Mouse (Mus musculus) forebrain, postnatal 0 days (tissue): ENCODE measurements at regions not wholly inside any gene's neighbourhood (a gene's known extent, or its start where the extent isn't known, plus 50 kb on each side); places are given as distances from the start of the nearest gene placed in this dataset.

Experiments
- ATAC-seq: fragments of 200-750 bp; cut with Nextera tagmentation; 2 replicates; pipeline ENCODE4 v1.8.0; 2017; ENCODE audit warnings: mild to moderate bottlenecking, moderate library complexity
- DNase-seq: peaks from one replicate; pipeline ENCODE4 v3.0.0-alpha.2; 2015
- H3K27ac ChIP-seq: fragments of 300-500 bp; sonication (generic); 2 replicates; pipeline ENCODE4 v1.5.1; 2014; ENCODE audit warnings: low read depth, mild to moderate bottlenecking, antibody characterized with exemption, low read length, moderate library complexity, mixed read lengths
- H3K27me3 ChIP-seq: fragments of 300-500 bp; sonication (generic); 2 replicates; pipeline ENCODE4 v1.6.1; 2014; ENCODE audit warnings: mild to moderate bottlenecking, low read length, mixed read lengths; ENCODE audit not compliant: insufficient read depth
- H3K36me3 ChIP-seq: fragments of 300-500 bp; sonication (generic); 2 replicates; pipeline ENCODE4 v1.6.1; 2014; ENCODE audit warnings: mild to moderate bottlenecking, moderate library complexity; ENCODE audit not compliant: insufficient read depth
- H3K4me1 ChIP-seq: fragments of 300-500 bp; sonication (generic); 2 replicates; pipeline ENCODE4 v1.6.1; 2014; ENCODE audit warnings: antibody characterized with exemption; ENCODE audit not compliant: insufficient read depth
- H3K4me2 ChIP-seq: fragments of 300-500 bp; sonication (generic); 2 replicates; pipeline ENCODE4 v1.6.1; 2014; ENCODE audit warnings: low read depth, mild to moderate bottlenecking, moderate library complexity
- H3K4me3 ChIP-seq: fragments of 300-500 bp; sonication (generic); 2 replicates; pipeline ENCODE4 v1.5.1; 2014; ENCODE audit warnings: low read depth, low read length, mixed read lengths
- H3K9ac ChIP-seq: fragments of 300-500 bp; sonication (generic); 2 replicates; pipeline ENCODE4 v1.6.1; 2014; ENCODE audit warnings: mild to moderate bottlenecking
- H3K9me3 ChIP-seq: fragments of 300-500 bp; sonication (generic); 2 replicates; pipeline ENCODE4 v1.6.1; 2016; ENCODE audit warnings: low read length
- CTCF ChIP-seq: sonication (generic); IDR thresholded peaks from 2 replicates; pipeline ENCODE4 v1.5.1; 2016; ENCODE audit warnings: antibody characterized with exemption, control low read depth, low read depth
- WGBS: fragments of 180-500 bp; shearing (Covaris S2); extraction: QIAGEN DNeasy Blood & Tissue Kit; methylation state at CpG from one replicate; pipeline ENCODE4 v1.1.7; 2014; 5-methylcytosine and 5-hydroxymethylcytosine counted together

- ATAC-seq (no peak), DNase-seq (no peak)
- no peak for TF ChIP-seq CTCF
- Histone ChIP-seq H3K9ac (no peak overlapping the region), H3K9me3 (no peaks in the 10 kb centered on the region), H3K4me2 (no peak overlapping the region), H3K4me1 (no peaks in the 10 kb centered on the region), H3K36me3 (no peaks in the 10 kb centered on the region), H3K4me3 (no peak overlapping the region), H3K27ac (no peak overlapping the region), H3K27me3 (no peaks in the 10 kb centered on the region; the same call in 1 of the 2 replicates)
- WGBS: 85% methylated on average over 3 of the region's 3 CpGs
Measured at GRCm38 (mm10) chr5:39440817-39441216, 314.5 kb downstream of the Hs3st1 start.

DNA sequence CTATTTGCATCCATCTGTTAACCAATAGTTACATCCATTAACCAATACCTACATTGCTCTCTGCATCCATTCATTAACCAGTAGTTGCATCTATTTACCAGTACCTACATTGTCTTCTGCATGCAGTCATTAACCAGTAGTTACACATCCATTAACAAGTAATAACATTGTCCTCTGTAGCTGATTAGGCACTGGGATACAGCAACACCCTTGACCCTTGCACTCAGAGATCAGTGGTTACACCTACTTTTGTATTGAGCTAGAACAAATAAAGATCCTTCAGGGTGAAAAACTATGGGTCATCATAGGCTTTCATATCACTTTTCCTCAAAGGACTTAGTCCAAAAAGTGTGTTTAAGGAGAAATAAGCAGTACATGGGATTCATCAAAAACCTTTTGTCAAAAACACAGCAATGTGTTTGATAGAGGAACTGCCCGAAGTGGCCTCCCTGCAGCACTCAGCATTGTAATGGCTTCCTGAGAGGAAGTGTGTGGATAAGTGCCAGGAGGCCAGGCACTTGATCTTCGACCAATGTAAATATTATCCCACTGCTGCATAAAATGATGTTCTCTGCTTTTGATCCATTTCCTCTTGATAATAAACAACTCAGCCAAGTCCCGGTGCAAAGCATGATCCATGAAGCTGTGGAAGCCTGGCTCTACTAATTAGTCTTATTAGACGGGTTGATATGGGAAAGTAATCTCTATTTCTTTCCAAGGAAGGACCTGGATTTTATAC, 317.6 kb downstream of the Hs3st1 start:
- Histone ChIP-seq H3K4me1 (no peaks in the 10 kb centered on the region), H3K4me2 (no peak overlapping the region), H3K9me3 (no peaks in the 10 kb centered on the region), H3K27me3 (no peaks in the 10 kb centered on the region; the same call in 1 of the 2 replicates), H3K27ac (no peak overlapping the region), H3K9ac (no peak overlapping the region), H3K4me3 (no peak overlapping the region), H3K36me3 (no peaks in the 10 kb centered on the region)
- ATAC-seq (no peak), DNase-seq (no peak)
- no peak for TF ChIP-seq CTCF
- 68% methylated on average over 4 of the region's 4 CpGs for WGBS

DNA sequence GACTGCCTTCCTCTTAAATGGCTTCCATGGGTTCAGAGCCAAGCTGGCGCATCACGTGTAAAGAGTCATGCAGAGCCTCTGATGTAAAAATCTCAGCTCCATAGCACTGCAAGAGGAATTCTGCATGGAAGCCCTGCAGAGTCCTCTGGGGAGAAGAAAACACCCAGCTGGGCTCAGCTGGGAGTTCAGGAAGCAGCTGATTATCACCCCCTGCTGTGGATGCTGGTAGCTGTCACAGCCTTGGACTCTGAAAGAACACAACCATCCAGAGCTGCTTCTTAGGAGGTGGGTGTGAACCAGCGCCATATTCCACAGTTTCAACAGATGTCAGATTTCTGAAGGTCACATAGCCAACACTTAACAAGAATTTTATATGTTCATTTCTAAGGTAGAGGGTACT, 329.2 kb downstream of the Hs3st1 start:
- Histone ChIP-seq H3K27me3 (no peaks in the 10 kb centered on the region), H3K4me3 (no peak overlapping the region), H3K36me3 (no peaks in the 10 kb centered on the region), H3K9me3 (no peaks in the 10 kb centered on the region), H3K27ac (no peak overlapping the region), H3K4me2 (no peak overlapping the region), H3K4me1 (no peaks in the 10 kb centered on the region), H3K9ac (no peak overlapping the region)
- 69% methylated on average over 3 of the region's 3 CpGs for WGBS
- DNase-seq (peak; percentile 4), ATAC-seq (peak; percentile 43; the same call in 1 of the 2 replicates)
- TF ChIP-seq CTCF: no peak

- Histone ChIP-seq H3K36me3 (no peaks in the 10 kb centered on the region), H3K4me3 (no peak overlapping the region), H3K27me3 (no peaks in the 10 kb centered on the region), H3K4me1 (no peaks in the 10 kb centered on the region), H3K4me2 (no peak overlapping the region), H3K27ac (no peak overlapping the region), H3K9me3 (no peaks in the 10 kb centered on the region), H3K9ac (no peak overlapping the region)
- ATAC-seq (no peak), DNase-seq (no peak)
- 29% methylated on average over 9 of the region's 9 CpGs for WGBS
- TF ChIP-seq CTCF: no peak
Measured at GRCm38 (mm10) chr5:39423720-39424119, 331.6 kb downstream of the Hs3st1 start.

DNA sequence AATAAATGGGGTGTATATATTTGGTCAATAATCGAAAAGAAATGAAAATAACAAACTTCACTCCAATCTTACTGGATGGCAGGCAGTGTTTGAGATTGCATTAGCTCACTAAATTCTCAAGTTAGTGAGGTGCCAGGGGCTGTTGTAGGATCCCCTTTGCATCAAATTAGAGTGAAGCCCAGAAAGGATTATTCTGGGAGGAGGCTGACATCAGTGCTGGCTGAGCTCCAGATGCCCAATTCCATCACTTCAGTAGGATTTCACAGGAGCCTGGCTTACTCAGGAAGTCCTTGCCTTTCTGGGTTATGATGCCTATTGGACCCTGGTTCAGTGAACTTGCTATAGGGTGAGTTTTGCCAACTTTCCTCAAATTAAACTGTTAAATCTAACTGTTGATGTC, 336.5 kb downstream of the Hs3st1 start:
- Histone ChIP-seq H3K9me3 (no peaks in the 10 kb centered on the region), H3K36me3 (no peaks in the 10 kb centered on the region), H3K27me3 (no peaks in the 10 kb centered on the region), H3K27ac (no peak overlapping the region), H3K4me3 (no peak overlapping the region), H3K4me2 (no peak overlapping the region), H3K4me1 (no peaks in the 10 kb centered on the region), H3K9ac (no peak overlapping the region)
- 70% methylated on average over 1 of the region's 1 CpGs for WGBS
- DNase-seq (peak; percentile 16), ATAC-seq (no peak)
- TF ChIP-seq CTCF: no peak

DNA sequence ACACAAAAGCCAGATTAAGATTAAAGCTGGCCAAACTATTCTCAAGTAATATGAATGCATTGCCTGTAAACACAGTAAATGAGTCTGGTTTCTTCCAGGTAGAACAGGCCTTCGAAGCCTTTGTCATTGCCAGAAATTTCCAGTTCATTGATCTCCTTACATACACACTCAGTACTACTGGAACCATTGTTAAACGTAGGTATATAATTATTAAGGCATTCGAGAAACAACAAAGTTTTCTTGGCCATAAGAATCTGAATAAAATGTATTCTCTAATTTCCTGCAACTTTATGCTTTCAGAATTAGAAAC, 337.5 kb downstream of the Hs3st1 start:
- Histone ChIP-seq H3K27ac (no peak overlapping the region), H3K9ac (no peak overlapping the region), H3K27me3 (no peaks in the 10 kb centered on the region), H3K4me3 (no peak overlapping the region), H3K4me1 (no peaks in the 10 kb centered on the region), H3K4me2 (no peak overlapping the region), H3K9me3 (no peaks in the 10 kb centered on the region), H3K36me3 (no peaks in the 10 kb centered on the region)
- DNase-seq (no peak), ATAC-seq (0 out of 2 replicates have a peak, but pooled peaks have one; percentile 16)
- no peak for TF ChIP-seq CTCF
- WGBS: 34% methylated on average over 3 of the region's 3 CpGs

- H3K9ac ChIP-seq: no peak overlapping the region
- no peaks in the 10 kb centered on the region for H3K9me3 ChIP-seq
- 21% methylated on average over 11 of the region's 11 CpGs for WGBS
- TF ChIP-seq CTCF: no peak
- H3K36me3 ChIP-seq: no peaks in the 10 kb centered on the region
- no peaks in the 10 kb centered on the region for H3K4me1 ChIP-seq
- DNase-seq (peak; percentile 8), ATAC-seq (peak; percentile 51)
- no peak overlapping the region for H3K27ac ChIP-seq
- no peak overlapping the region for H3K4me3 ChIP-seq
- H3K4me2 ChIP-seq: no peak overlapping the region
- H3K27me3 ChIP-seq: no peaks in the 10 kb centered on the region
Measured at GRCm38 (mm10) chr5:39417121-39417844, 338.0 kb downstream of the Hs3st1 start.
